Mouse (Mus musculus): ENCODE measurements around the gene Wdr90. TPM values are rescaled to one million over a fixed set of nuclear protein-coding genes. Genes with fewer than 3 reads are reported as not detected.

The Wdr90 gene
- 2.1 and 2.3 TPM in 2 replicates for polyA plus RNA-seq (2021; fragmentation: Nextera tagmentation)
- long read RNA-seq, experiment 1: 0 reads
- long read RNA-seq, experiment 2, full-length matches to known transcripts: 1 of 12 reads
- long read RNA-seq, experiment 2, partial matches to known transcripts: 3 of 12 reads
- long read RNA-seq, experiment 2, other reads (novel, unspliced or antisense): 8 of 12 reads

GRCm38 (mm10) chr17:25860832-25861703 is at the start of gene Wdr90:
Gene Wdr90, minus strand, starts transcription at chr17:25861501.

GRCm38 (mm10) chr17:25880196-25880910 is 19.1 kb upstream of the Wdr90 start, which contains the start of gene Wfikkn1:
Gene Wfikkn1, minus strand, starts transcription at chr17:25880858.

GRCm38 (mm10) chr17:25874721-25875170 is 13.4 kb upstream of the Wdr90 start, which contains the start of gene Mettl26:
Gene Mettl26, plus strand, starts transcription at chr17:25875074.

GRCm38 (mm10) chr17:25868601-25869191 is 7.4 kb upstream of the Wdr90 start, which contains the start of gene Mcrip2:
Gene Mcrip2, minus strand, starts transcription at chr17:25868764.

GRCm38 (mm10) chr17:25844396-25844901 is 16.9 kb downstream of the Wdr90 start, which contains the start of gene Rhot2:
Gene Rhot2, minus strand, starts transcription at chr17:25844851.

GRCm38 (mm10) chr17:25841117-25841880 is 20.0 kb downstream of the Wdr90 start, which contains the start of gene Gm20683:
Gene Gm20683, minus strand, starts transcription at chr17:25841763.

GRCm38 (mm10) chr17:25837076-25837410 is 24.3 kb downstream of the Wdr90 start, which contains the start of gene Rhbdl1:
Gene Rhbdl1, minus strand, starts transcription at chr17:25837295.

GRCm38 (mm10) chr17:25833291-25833663 is 28.0 kb downstream of the Wdr90 start, which contains the start of gene Stub1:
Gene Stub1, minus strand, starts transcription at chr17:25833404.

GRCm38 (mm10) chr17:25828712-25829557 is 32.4 kb downstream of the Wdr90 start, which contains the start of gene Jmjd8:
Gene Jmjd8, plus strand, starts transcription at chr17:25828867.

GRCm38 (mm10) chr17:25823452-25823851 is 37.8 kb downstream of the Wdr90 start, which contains the start of gene Wdr24:
Gene Wdr24, plus strand, starts transcription at chr17:25823627.

GRCm38 (mm10) chr17:25808789-25809605 is 52.3 kb downstream of the Wdr90 start, which contains the start of gene Fbxl16:
Gene Fbxl16, plus strand, starts transcription at chr17:25809085.

GRCm38 (mm10) chr17:25796951-25797369 is 64.3 kb downstream of the Wdr90 start, which contains the start of gene Metrn:
Gene Metrn, minus strand, starts transcription at chr17:25797136.

GRCm38 (mm10) chr17:25795609-25796092 is 65.7 kb downstream of the Wdr90 start, which contains the start of gene AC134908.4:
Gene AC134908.4, minus strand, starts transcription at chr17:25795659.

Small RNA genes within 50 kb of the gene (microRNA-seq; reads per million reads assigned to microRNA genes)
- gene Mir3082: 3.2 reads per million, percentile 10 among the genes with 10 or more reads in this experiment

Other genes with a start within 250 kb of the Wdr90 start
- gene Gng13, start 144.3 kb downstream of the Wdr90 start, polyA plus RNA-seq (2021; fragmentation: Nextera tagmentation): 621 and 686 TPM in 2 replicates
- gene Chtf18, start 134.1 kb downstream of the Wdr90 start, polyA plus RNA-seq (2021; fragmentation: Nextera tagmentation): 0.99 and 1.8 TPM in 2 replicates
- gene Rpusd1, start 133.8 kb downstream of the Wdr90 start, polyA plus RNA-seq (2021; fragmentation: Nextera tagmentation): 52.1 and 53.1 TPM in 2 replicates
- gene Mslnl, start 125.5 kb downstream of the Wdr90 start, polyA plus RNA-seq (2021; fragmentation: Nextera tagmentation): not detected in 2 replicates
- gene Msln, start 107.1 kb downstream of the Wdr90 start, polyA plus RNA-seq (2021; fragmentation: Nextera tagmentation): 0.21 and 0.24 TPM in 2 replicates
- 32.8 and 34.8 TPM in 2 replicates for gene Narfl, start 87.7 kb downstream of the Wdr90 start, polyA plus RNA-seq (2021; fragmentation: Nextera tagmentation)
- gene Haghl, start 75.8 kb downstream of the Wdr90 start, polyA plus RNA-seq (2021; fragmentation: Nextera tagmentation): 76.2 and 91.6 TPM in 2 replicates
- 0.36 and 0.49 TPM in 2 replicates for gene Ccdc78, start 74.9 kb downstream of the Wdr90 start, polyA plus RNA-seq (2021; fragmentation: Nextera tagmentation)
- 182 and 194 TPM in 2 replicates for gene Fam173a, start 68.6 kb downstream of the Wdr90 start, polyA plus RNA-seq (2021; fragmentation: Nextera tagmentation)
- gene AC134908.4, start 65.8 kb downstream of the Wdr90 start, polyA plus RNA-seq (2021; fragmentation: Nextera tagmentation): 2.4 and 3.0 TPM in 2 replicates
- gene Metrn, start 64.4 kb downstream of the Wdr90 start, polyA plus RNA-seq (2021; fragmentation: Nextera tagmentation): 7.3 and 11.1 TPM in 2 replicates
- 218 and 257 TPM in 2 replicates for gene Fbxl16, start 52.4 kb downstream of the Wdr90 start, polyA plus RNA-seq (2021; fragmentation: Nextera tagmentation)
- 15.6 and 18.6 TPM in 2 replicates for gene Wdr24, start 37.9 kb downstream of the Wdr90 start, polyA plus RNA-seq (2021; fragmentation: Nextera tagmentation)
- gene Jmjd8, start 32.6 kb downstream of the Wdr90 start, polyA plus RNA-seq (2021; fragmentation: Nextera tagmentation): 33.3 and 39.5 TPM in 2 replicates
- gene Stub1, start 28.1 kb downstream of the Wdr90 start, polyA plus RNA-seq (2021; fragmentation: Nextera tagmentation): 365 and 398 TPM in 2 replicates
- 18.4 and 27.7 TPM in 2 replicates for gene Rhbdl1, start 24.2 kb downstream of the Wdr90 start, polyA plus RNA-seq (2021; fragmentation: Nextera tagmentation)
- gene Gm20683, start 19.7 kb downstream of the Wdr90 start, polyA plus RNA-seq (2021; fragmentation: Nextera tagmentation): 2.1 and 2.8 TPM in 2 replicates
- 8.6 and 8.7 TPM in 2 replicates for gene Rhot2, start 16.6 kb downstream of the Wdr90 start, polyA plus RNA-seq (2021; fragmentation: Nextera tagmentation)
- gene Mcrip2, start 7.3 kb upstream of the Wdr90 start, polyA plus RNA-seq (2021; fragmentation: Nextera tagmentation): 36.0 and 36.4 TPM in 2 replicates
- 87.8 and 94.9 TPM in 2 replicates for gene Mettl26, start 13.6 kb upstream of the Wdr90 start, polyA plus RNA-seq (2021; fragmentation: Nextera tagmentation)
- not detected in 2 replicates for gene Wfikkn1, start 19.4 kb upstream of the Wdr90 start, polyA plus RNA-seq (2021; fragmentation: Nextera tagmentation)
- gene Rab40c, start 58.2 kb upstream of the Wdr90 start, polyA plus RNA-seq (2021; fragmentation: Nextera tagmentation): 6.4 and 7.1 TPM in 2 replicates
- 115 and 168 TPM in 2 replicates for gene Pigq, start 83.4 kb upstream of the Wdr90 start, polyA plus RNA-seq (2021; fragmentation: Nextera tagmentation)
- 1.6 and 1.9 TPM in 2 replicates for gene Nhlrc4, start 83.5 kb upstream of the Wdr90 start, polyA plus RNA-seq (2021; fragmentation: Nextera tagmentation)
- 0.54 and 1.1 TPM in 2 replicates for gene A930017K11Rik, start 91.1 kb upstream of the Wdr90 start, polyA plus RNA-seq (2021; fragmentation: Nextera tagmentation)
- gene Capn15, start 124.3 kb upstream of the Wdr90 start, polyA plus RNA-seq (2021; fragmentation: Nextera tagmentation): 9.0 and 12.3 TPM in 2 replicates
- 5.9 and 6.4 TPM in 2 replicates for gene Rab11fip3, start 208.1 kb upstream of the Wdr90 start, polyA plus RNA-seq (2021; fragmentation: Nextera tagmentation)
- 31.0 and 38.4 TPM in 2 replicates for gene Decr2, start 228.8 kb upstream of the Wdr90 start, polyA plus RNA-seq (2021; fragmentation: Nextera tagmentation)
- gene Nme4, start 234.1 kb upstream of the Wdr90 start, polyA plus RNA-seq (2021; fragmentation: Nextera tagmentation): 5.3 and 5.8 TPM in 2 replicates